Mouse (Mus musculus): ENCODE data around the gene Snap91. TPM values are rescaled to one million over a fixed set of nuclear protein-coding genes. Genes with fewer than 3 reads are reported as not detected.
A peak's percentile ranks its signal among the peaks of the same experiment; 100 is the strongest.

The Snap91 gene
- total RNA-seq, 4 experiments from 2014 or later: 356 to 410 (median 379) TPM

- peak; percentile 80 to 83 for DNase-seq (ENCODE audit: low spot score in 2 of 2)
These were observed 134.4 kb downstream of the Snap91 start for GRCm38 (mm10) chr9:86745926-86746581.

- no peak for DNase-seq (ENCODE audit: low spot score in 2 of 2)
These were observed 136.4 kb downstream of the Snap91 start for GRCm38 (mm10) chr9:86744041-86744440.

- no peak for DNase-seq (ENCODE audit: low spot score in 2 of 2)
These were observed 137.2 kb downstream of the Snap91 start, which contains the start of gene Prss35 for GRCm38 (mm10) chr9:86742959-86743911. Prss35 (plus strand) TSS chr9:86743649.

- no peak for DNase-seq (ENCODE audit: low spot score in 2 of 2)
These were observed 140.5 kb downstream of the Snap91 start for GRCm38 (mm10) chr9:86739971-86740370.

- DNase-seq (ENCODE audit: low spot score in 2 of 2): no peak
These were observed 141.7 kb downstream of the Snap91 start for GRCm38 (mm10) chr9:86738801-86739200.

GRCm38 (mm10) chr9:86738067-86738466 lies 142.4 kb downstream of the Snap91 start:
- no peak for DNase-seq (ENCODE audit: low spot score in 2 of 2)

GRCm38 (mm10) chr9:86736991-86737390 lies 143.5 kb downstream of the Snap91 start:
- no peak for DNase-seq (ENCODE audit: low spot score in 2 of 2)

- no peak for DNase-seq (ENCODE audit: low spot score in 2 of 2)
These were observed 145.7 kb downstream of the Snap91 start for GRCm38 (mm10) chr9:86734795-86735194.

- no peak for DNase-seq (ENCODE audit: low spot score in 2 of 2)
These were observed 146.1 kb downstream of the Snap91 start for GRCm38 (mm10) chr9:86734357-86734756.

GRCm38 (mm10) chr9:86729811-86730210 lies 150.6 kb downstream of the Snap91 start:
- no peak for DNase-seq (ENCODE audit: low spot score in 2 of 2)

- DNase-seq (ENCODE audit: low spot score in 2 of 2): no peak
These were observed 151.4 kb downstream of the Snap91 start for GRCm38 (mm10) chr9:86729084-86729483.

- no peak for DNase-seq (ENCODE audit: low spot score in 2 of 2)
These were observed 152.1 kb downstream of the Snap91 start for GRCm38 (mm10) chr9:86728214-86728814.

GRCm38 (mm10) chr9:86726381-86726720 lies 154.1 kb downstream of the Snap91 start:
- no peak for DNase-seq (ENCODE audit: low spot score in 2 of 2)

GRCm38 (mm10) chr9:86725604-86726380 lies 154.7 kb downstream of the Snap91 start:
- DNase-seq (ENCODE audit: low spot score in 2 of 2): no peak

GRCm38 (mm10) chr9:86725066-86725465 lies 155.4 kb downstream of the Snap91 start:
- DNase-seq (ENCODE audit: low spot score in 2 of 2): no peak

- DNase-seq (ENCODE audit: low spot score in 2 of 2): no peak
These were observed 159.7 kb downstream of the Snap91 start for GRCm38 (mm10) chr9:86720794-86721193.

GRCm38 (mm10) chr9:86720227-86720626 lies 160.2 kb downstream of the Snap91 start:
- no peak for DNase-seq (ENCODE audit: low spot score in 2 of 2)

GRCm38 (mm10) chr9:86717119-86717518 lies 163.3 kb downstream of the Snap91 start:
- DNase-seq (ENCODE audit: low spot score in 2 of 2): no peak

- DNase-seq (ENCODE audit: low spot score in 2 of 2): no peak
These were observed 163.9 kb downstream of the Snap91 start for GRCm38 (mm10) chr9:86716540-86716939.
